Mouse (Mus musculus) stomach, embryonic 16.5 days (tissue): Measurements from ENCODE around the gene Rpl23. TPM values are rescaled to one million over a fixed set of nuclear protein-coding genes. Genes with fewer than 3 reads are reported as not detected.

Source experiments
- ATAC-seq: fragments of 200-750 bp; cut with Nextera tagmentation; 2 replicates; pipeline ENCODE4 v1.8.0; 2017; ENCODE audit warnings: moderate number of reproducible peaks, moderate TSS enrichment; ENCODE audit not compliant: insufficient read depth, low FRiP score
- H3K27ac ChIP-seq: fragments of 300-500 bp; sonication (generic); 2 replicates; pipeline ENCODE4 v1.5.1; 2014; ENCODE audit warnings: low read length
- H3K27me3 ChIP-seq: fragments of 300-500 bp; sonication (generic); 2 replicates; pipeline ENCODE4 v1.6.1; 2014; ENCODE audit warnings: low read length, control low read depth, mixed read lengths; ENCODE audit not compliant: control insufficient read depth, insufficient read depth
- H3K36me3 ChIP-seq: fragments of 300-500 bp; sonication (generic); 2 replicates; pipeline ENCODE4 v1.6.1; 2014; ENCODE audit warnings: low read length; ENCODE audit not compliant: control insufficient read depth, insufficient read depth
- H3K4me1 ChIP-seq: fragments of 300-500 bp; sonication (generic); 2 replicates; pipeline ENCODE4 v1.6.1; 2014; ENCODE audit warnings: low read length, control low read depth, mixed read lengths; ENCODE audit not compliant: control insufficient read depth, insufficient read depth
- H3K4me2 ChIP-seq: fragments of 300-500 bp; sonication (generic); 2 replicates; pipeline ENCODE4 v1.6.1; 2014; ENCODE audit warnings: low read depth, low read length, mixed read lengths
- H3K4me3 ChIP-seq: fragments of 300-500 bp; sonication (generic); replicated peaks from 2 replicates; pipeline ENCODE4 v1.5.1; 2014; ENCODE audit warnings: mild to moderate bottlenecking, low read length
- H3K9ac ChIP-seq: fragments of 300-500 bp; sonication (generic); 2 replicates; pipeline ENCODE4 v1.6.1; 2014; ENCODE audit warnings: low read length
- H3K9me3 ChIP-seq: fragments of 300-500 bp; sonication (generic); replicated peaks from 2 replicates; pipeline ENCODE4 v1.6.1; 2016; ENCODE audit warnings: low read length, control low read depth; ENCODE audit not compliant: control insufficient read depth
- whole genome bisulfite sequencing: fragments of 180-500 bp; shearing (Covaris S2); extraction: QIAGEN DNeasy Blood & Tissue Kit; methylation state at CpG from one replicate; pipeline ENCODE4 v1.1.7; 2014; 5-methylcytosine and 5-hydroxymethylcytosine counted together
- polyA plus RNA-seq: library from polyadenylated mRNA; unstranded; fragments of >200 nt; fragmentation: Nextera tagmentation; extraction: Ambion mirVana; gene quantifications from 2 replicates; pipeline ENCODE4 v1.2.1, GENCODE M21; 2015

Gene Rpl23
- polyA plus RNA-seq, 1 experiment from 2014 or later: 586 TPM

DNA sequence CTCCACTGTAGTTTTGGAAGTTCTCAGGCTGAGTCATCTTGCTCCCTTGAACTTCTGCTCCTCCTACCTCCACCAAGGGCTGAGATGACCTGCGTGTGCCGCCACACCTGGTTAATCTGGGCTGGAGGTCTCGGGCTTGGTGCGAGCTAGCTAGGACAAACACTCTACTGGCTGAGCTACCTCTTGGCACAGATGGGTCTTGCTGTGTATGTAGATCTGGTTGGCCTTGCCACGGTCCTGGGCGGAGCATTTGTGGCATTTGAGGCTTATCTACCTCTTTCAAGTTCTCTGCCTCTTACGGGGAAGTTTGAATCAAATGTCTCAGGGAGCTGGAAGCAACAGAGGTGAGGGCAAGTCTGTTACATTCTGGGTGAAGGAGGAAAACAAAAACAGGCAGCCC is 28.1 kb upstream of the Rpl23 start:
- peak; percentile 42; the same call in 1 of the 2 replicates for ATAC-seq
- Histone ChIP-seq H3K9me3 (no peaks in the 10 kb centered on the region), H3K36me3 (no peaks in the 10 kb centered on the region), H3K9ac (no peak overlapping the region), H3K27ac (peak overlapping the region; percentile 81), H3K27me3 (no peaks in the 10 kb centered on the region), H3K4me1 (peaks cover 83% of the 10 kb centered on the region), H3K4me2 (no peak overlapping the region), H3K4me3 (no peak overlapping the region)
- 44% methylated on average over 7 of the region's 7 CpGs for WGBS

- Histone ChIP-seq H3K9ac (peak overlapping the region; percentile 51; the same call in 1 of the 2 replicates), H3K27me3 (no peaks in the 10 kb centered on the region), H3K9me3 (no peaks in the 10 kb centered on the region), H3K4me3 (no peak overlapping the region), H3K4me2 (no peak overlapping the region; the same call in 1 of the 2 replicates), H3K27ac (peak overlapping the region; percentile 81), H3K4me1 (peaks cover 86% of the 10 kb centered on the region), H3K36me3 (no peaks in the 10 kb centered on the region)
- 52% methylated on average over 7 of the region's 7 CpGs for WGBS
- no peak for ATAC-seq
Observed at GRCm38 (mm10) chr11:97809235-97810121, 27.2 kb upstream of the Rpl23 start.

DNA sequence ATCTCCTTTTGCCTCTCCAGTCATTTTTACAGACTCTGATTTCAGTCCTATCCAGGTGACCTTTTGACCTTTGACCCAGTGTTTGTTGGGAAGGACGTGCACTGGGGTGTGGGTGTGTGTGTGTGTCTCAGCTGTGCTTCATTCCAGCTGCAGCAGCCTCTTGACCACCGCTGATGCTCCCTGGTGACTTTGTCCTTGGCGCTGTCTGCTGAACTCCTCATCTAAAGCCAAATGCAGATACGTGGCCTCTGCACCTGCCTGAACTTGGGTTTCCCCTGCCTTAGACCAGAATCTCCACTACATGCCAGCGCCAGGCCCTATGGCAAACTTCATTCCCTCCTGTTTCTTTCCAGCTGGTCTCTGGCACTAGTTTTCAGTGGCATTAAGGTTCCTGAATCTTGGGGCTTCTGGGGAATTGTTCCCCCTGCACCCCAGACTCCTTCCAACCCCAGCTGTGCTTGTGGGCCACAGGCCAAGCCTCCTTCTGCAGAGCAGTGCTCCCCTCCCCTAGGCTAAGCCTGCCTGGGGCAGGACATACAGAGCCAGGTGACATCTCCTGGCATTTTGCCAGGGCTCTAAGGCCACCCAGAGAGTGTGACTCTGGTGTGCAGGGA is 26.5 kb upstream of the Rpl23 start:
- Histone ChIP-seq H3K4me3 (no peak overlapping the region), H3K9ac (peak overlapping the region; percentile 51), H3K36me3 (no peaks in the 10 kb centered on the region), H3K27ac (peak overlapping the region; percentile 81), H3K9me3 (no peaks in the 10 kb centered on the region), H3K4me2 (no peak overlapping the region), H3K4me1 (peaks cover 88% of the 10 kb centered on the region), H3K27me3 (no peaks in the 10 kb centered on the region)
- WGBS: 30% methylated on average over 5 of the region's 5 CpGs
- no peak for ATAC-seq

GRCm38 (mm10) chr11:97808093-97808492 is 25.9 kb upstream of the Rpl23 start:
- H3K9me3 ChIP-seq: no peaks in the 10 kb centered on the region
- no peak for ATAC-seq
- H3K9ac ChIP-seq: peak overlapping the region; percentile 37; the same call in 1 of the 2 replicates
- H3K4me3 ChIP-seq: no peak overlapping the region
- H3K4me2 ChIP-seq: no peak overlapping the region
- H3K27ac ChIP-seq: peak overlapping the region; percentile 81
- H3K36me3 ChIP-seq: no peaks in the 10 kb centered on the region
- 49% methylated on average over 2 of the region's 2 CpGs for WGBS
- peaks cover 83% of the 10 kb centered on the region for H3K4me1 ChIP-seq
- H3K27me3 ChIP-seq: no peaks in the 10 kb centered on the region

- Histone ChIP-seq H3K9ac (no peak overlapping the region; the same call in 1 of the 2 replicates), H3K36me3 (no peaks in the 10 kb centered on the region), H3K4me3 (no peak overlapping the region), H3K27ac (peak overlapping the region; percentile 81), H3K9me3 (no peaks in the 10 kb centered on the region), H3K27me3 (no peaks in the 10 kb centered on the region), H3K4me1 (peaks cover 80% of the 10 kb centered on the region), H3K4me2 (no peak overlapping the region)
- 24% methylated on average over 6 of the region's 6 CpGs for WGBS
- ATAC-seq: no peak
Observed at GRCm38 (mm10) chr11:97807626-97808025, 25.4 kb upstream of the Rpl23 start.

- 56% methylated on average over 7 of the region's 7 CpGs for WGBS
- Histone ChIP-seq H3K36me3 (no peaks in the 10 kb centered on the region), H3K4me1 (peaks cover 80% of the 10 kb centered on the region), H3K9ac (0 out of 2 replicates have a peak overlapping the region, but pooled peaks have one; percentile 51), H3K4me3 (no peak overlapping the region), H3K9me3 (no peaks in the 10 kb centered on the region), H3K27ac (peak overlapping the region; percentile 84; the same call in 1 of the 2 replicates), H3K27me3 (no peaks in the 10 kb centered on the region), H3K4me2 (no peak overlapping the region; the same call in 1 of the 2 replicates)
- ATAC-seq: no peak
Observed at GRCm38 (mm10) chr11:97806613-97806964, 24.4 kb upstream of the Rpl23 start.

DNA sequence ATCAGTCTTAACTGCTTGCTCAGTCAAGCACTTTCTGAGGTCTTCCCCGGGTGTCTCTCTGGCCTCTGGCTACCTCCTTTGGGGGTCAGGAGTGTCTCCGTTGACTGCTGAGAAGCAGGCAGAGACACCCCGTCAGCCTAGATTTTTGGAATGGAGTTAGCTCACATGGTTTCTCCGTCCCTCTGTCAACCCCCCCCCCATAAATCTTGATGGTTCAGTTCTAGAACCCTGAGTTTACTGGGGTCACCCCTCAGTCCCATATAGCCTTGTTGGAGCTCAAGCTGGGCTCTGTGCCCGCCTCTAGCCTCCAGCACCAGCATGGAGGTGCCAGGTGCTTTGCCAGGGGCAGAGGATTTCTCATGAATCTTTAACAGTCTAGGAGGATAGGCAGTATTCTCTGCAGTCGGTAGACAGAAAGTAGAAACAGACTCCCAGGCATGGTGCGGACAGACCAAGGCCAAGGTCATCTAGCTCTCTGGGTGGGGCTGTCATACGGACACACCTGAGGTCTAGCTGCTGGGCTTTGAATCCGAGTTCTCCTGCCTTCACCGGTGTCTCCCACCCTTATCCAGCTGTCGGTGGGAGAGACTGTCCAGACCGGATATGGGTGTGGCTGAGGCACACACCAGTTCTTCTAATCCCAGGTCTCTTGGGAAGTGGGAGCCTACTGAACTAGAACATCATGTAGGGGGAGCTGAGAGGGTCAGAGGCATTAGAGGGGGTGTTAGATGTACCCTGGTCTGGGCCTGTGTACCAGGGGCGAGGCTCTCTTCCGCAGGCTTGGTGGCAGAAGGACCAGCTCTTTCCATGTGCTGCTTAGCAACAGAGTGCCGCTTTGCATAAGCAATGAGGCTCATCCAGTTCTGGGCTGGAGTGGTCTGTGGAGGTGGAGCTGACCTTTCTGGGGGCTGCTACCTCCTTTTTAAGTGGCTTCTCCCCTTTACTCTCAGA is 23.7 kb upstream of the Rpl23 start:
- Histone ChIP-seq H3K4me2 (peak overlapping the region; percentile 44), H3K27ac (peak overlapping the region; percentile 84), H3K4me3 (peak overlapping the region; percentile 6; the same call in 1 of the 2 replicates), H3K4me1 (peaks cover 82% of the 10 kb centered on the region), H3K9me3 (no peaks in the 10 kb centered on the region), H3K27me3 (no peaks in the 10 kb centered on the region), H3K9ac (peak overlapping the region; percentile 51), H3K36me3 (no peaks in the 10 kb centered on the region)
- 0 out of 2 replicates have a peak, but pooled peaks have one; percentile 3 for ATAC-seq
- 23% methylated on average over 15 of the region's 15 CpGs for WGBS

DNA sequence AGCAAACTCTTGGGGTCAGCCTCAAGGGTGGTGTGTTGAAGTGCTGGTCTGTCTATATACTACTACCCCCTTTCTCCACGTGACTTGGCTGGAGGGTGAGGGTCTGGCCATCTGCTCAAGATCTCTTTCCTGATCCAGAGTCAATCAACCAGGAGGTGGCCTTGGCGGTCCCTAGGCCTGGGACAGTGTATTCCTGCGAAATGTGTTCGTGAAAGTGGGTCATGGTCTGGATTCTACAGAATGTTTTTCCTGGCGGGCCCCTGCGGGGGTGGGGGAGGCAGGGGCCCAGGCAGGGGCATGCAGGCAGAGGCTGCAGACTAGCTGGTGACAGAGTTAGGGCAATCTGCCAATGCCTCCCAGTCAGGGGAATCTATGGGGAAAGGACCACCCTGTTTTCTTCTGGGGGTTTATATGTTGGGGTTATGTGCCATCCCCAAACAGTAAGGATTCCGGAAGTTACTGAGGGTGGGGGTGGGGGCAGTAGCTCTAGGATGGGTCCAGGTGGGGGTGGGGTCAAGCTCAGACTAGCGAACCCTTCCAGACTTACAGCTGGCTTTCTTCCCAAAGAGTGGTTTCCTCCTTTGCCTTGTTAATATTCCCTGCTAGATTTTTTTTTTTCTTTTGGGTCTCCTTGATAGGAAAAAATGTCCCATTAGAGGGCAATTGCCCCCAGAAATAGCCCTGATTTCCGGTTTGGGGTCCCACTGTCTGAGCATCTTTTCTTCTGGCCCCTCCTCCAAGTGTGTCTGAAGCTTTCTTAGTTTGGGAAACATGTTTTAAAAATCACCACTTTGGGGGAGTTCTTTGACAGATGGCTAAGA is 22.8 kb upstream of the Rpl23 start:
- Histone ChIP-seq H3K4me1 (peaks cover 76% of the 10 kb centered on the region), H3K4me2 (peak overlapping the region; percentile 44), H3K27me3 (no peaks in the 10 kb centered on the region), H3K4me3 (peak overlapping the region; percentile 14), H3K36me3 (no peaks in the 10 kb centered on the region), H3K9me3 (no peaks in the 10 kb centered on the region), H3K27ac (peak overlapping the region; percentile 84), H3K9ac (peak overlapping the region; percentile 51)
- ATAC-seq: 0 out of 2 replicates have a peak, but pooled peaks have one; percentile 4
- 8% methylated on average over 9 of the region's 9 CpGs for WGBS
